Mouse (Mus musculus): ENCODE measurements around the gene Btbd35f16. TPM values are rescaled to one million over a fixed set of nuclear protein-coding genes. Genes with fewer than 3 reads are reported as not detected.
"Not testable (repeated sequence)": the region's sequence is repeated elsewhere in the genome, so short reads cannot be mapped to it uniquely, and the experiment has no call there.

Gene Btbd35f16
- polyA plus RNA-seq (2014; fragmentation: Nextera tagmentation; extraction: Ambion mirVana): not detected in 2 replicates

GRCm38 (mm10) chrX:3956902-3957301, at the start of gene Btbd35f16:
Gene Btbd35f16, minus strand, starts transcription at chrX:3957002.
- H3K27ac ChIP-seq (replicated peaks in 1 of 2; ENCODE audit: control insufficient read depth in 1 of 2, insufficient read depth in 1 of 2, low read depth in 2 of 2, low read length in 2 of 2); H3K36me3 ChIP-seq (ENCODE audit: control insufficient read depth, insufficient read depth, low read length); H3K4me2 ChIP-seq (ENCODE audit: low read length); H3K4me3 ChIP-seq (ENCODE audit: control insufficient read depth in 1 of 2, insufficient read depth in 1 of 2, low read depth in 1 of 2, low read length in 2 of 2); H3K27me3 ChIP-seq (ENCODE audit: control insufficient read depth, insufficient read depth, low read length); H3K4me1 ChIP-seq (ENCODE audit: control insufficient read depth in 2 of 2, insufficient read depth in 2 of 2, low read length in 2 of 2); ATAC-seq (ENCODE audit: insufficient number of reproducible peaks, insufficient read depth, low FRiP score, low read depth); H3K9me3 ChIP-seq (ENCODE audit: control insufficient read depth, low read length); H3K9ac ChIP-seq (ENCODE audit: low read length): not testable (repeated sequence)
- no CpG with 5 or more reads among the region's 3 CpGs for WGBS

Other genes with a start within 250 kb of the Btbd35f16 start
- not detected in 2 replicates for gene Btbd35f10, start 204.1 kb downstream of the Btbd35f16 start, polyA plus RNA-seq (2014; fragmentation: Nextera tagmentation; extraction: Ambion mirVana)
- gene Btbd35f3, start 80.7 kb upstream of the Btbd35f16 start, polyA plus RNA-seq (2014; fragmentation: Nextera tagmentation; extraction: Ambion mirVana): not detected in 2 replicates
- not detected in 2 replicates for gene Btbd35f28, start 239.6 kb upstream of the Btbd35f16 start, polyA plus RNA-seq (2014; fragmentation: Nextera tagmentation; extraction: Ambion mirVana)

Measured in heart, embryonic 14.5 days (tissue).